Mouse (Mus musculus) cortical plate, adult 2 months (tissue): ENCODE measurements around the gene 1810062G17Rik.

Experiments used
- CTCF ChIP-seq: fragments of 200-500 bp; IDR thresholded peaks from 2 replicates; pipeline ENCODE4 v1.5.1; 2011; ENCODE audit warnings: mild to moderate bottlenecking, control low read depth, low read length; ENCODE audit not compliant: insufficient read depth; ENCODE audit errors: extremely low read depth
- POLR2A ChIP-seq: fragments of 200-500 bp; IDR thresholded peaks from 2 replicates; pipeline ENCODE4 v1.6.1; 2011; ENCODE audit warnings: mild to moderate bottlenecking, low read length, control low read depth; ENCODE audit not compliant: insufficient read depth; ENCODE audit errors: extremely low read depth

DNA sequence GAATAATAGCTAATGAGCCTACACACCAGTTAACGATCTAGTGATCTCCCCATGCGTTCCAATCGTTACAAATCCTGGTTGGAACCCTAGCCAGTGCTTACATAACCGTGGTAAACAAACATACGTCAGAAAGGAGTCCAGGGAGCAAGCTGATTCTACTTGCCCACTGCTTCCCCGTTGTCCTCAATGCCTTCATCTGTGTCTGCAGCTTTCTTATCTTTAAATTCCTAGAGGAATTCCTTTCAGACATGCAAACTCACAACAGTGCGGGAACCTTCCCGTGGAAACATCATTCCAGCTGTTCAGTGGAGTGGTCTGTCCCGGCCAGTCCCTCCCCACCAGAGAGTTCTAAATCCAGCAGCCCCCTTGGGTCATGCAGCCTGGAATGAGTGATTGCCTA lies 7.2 kb downstream of the 1810062G17Rik start:
- no peak for TF ChIP-seq CTCF
- no peak for TF ChIP-seq POLR2A
